Mouse (Mus musculus) splenic B cell, adult 2 months (primary cell): ENCODE data around the gene Heatr4.
"Not testable (repeated sequence)": the region's sequence is repeated elsewhere in the genome, so short reads cannot be mapped to it uniquely, and the experiment has no call there.

ENCODE experiments used
- DNase-seq: peaks from one replicate; pipeline ENCODE4 v3.0.0-alpha.2; 2011; ENCODE audit warnings: low read depth, low spot score
- H3K27me3 ChIP-seq: 2 replicates; pipeline ENCODE4 v1.6.1; 2012; ENCODE audit warnings: mild to moderate bottlenecking, low read length, moderate library complexity, mixed read lengths; ENCODE audit not compliant: control insufficient read depth, poor library complexity, insufficient read depth, severe bottlenecking
- H3K36me3 ChIP-seq: 2 replicates; pipeline ENCODE4 v1.6.1; 2012; ENCODE audit warnings: mild to moderate bottlenecking, low read length, moderate library complexity, mixed read lengths; ENCODE audit not compliant: control insufficient read depth, poor library complexity, insufficient read depth, severe bottlenecking

The Heatr4 gene

GRCm38 (mm10) chr12:83972117-83972516 lies 12.5 kb downstream of the Heatr4 start:
- Histone ChIP-seq H3K36me3 (no peaks in the 10 kb centered on the region), H3K27me3 (no peaks in the 10 kb centered on the region)
- peak; percentile 79 for DNase-seq

GRCm38 (mm10) chr12:83965235-83965634 lies 19.4 kb downstream of the Heatr4 start:
- no peak for DNase-seq
- H3K36me3 ChIP-seq, result no peaks in the 10 kb centered on the region
- no peaks in the 10 kb centered on the region for H3K27me3 ChIP-seq

- H3K36me3 ChIP-seq, result no peaks in the 10 kb centered on the region
- no peak for DNase-seq
- H3K27me3 ChIP-seq, result no peaks in the 10 kb centered on the region
Measured at GRCm38 (mm10) chr12:83958278-83958677, 26.4 kb downstream of the Heatr4 start.

GRCm38 (mm10) chr12:83951711-83952575 lies 32.7 kb downstream of the Heatr4 start:
- H3K27me3 ChIP-seq, result no peaks in the 10 kb centered on the region
- no peaks in the 10 kb centered on the region for H3K36me3 ChIP-seq
- no peak for DNase-seq

GRCm38 (mm10) chr12:83950840-83951701 lies 33.6 kb downstream of the Heatr4 start:
- Histone ChIP-seq H3K27me3 (no peaks in the 10 kb centered on the region), H3K36me3 (no peaks in the 10 kb centered on the region)
- DNase-seq, result peak; percentile 36

GRCm38 (mm10) chr12:83950493-83950839 lies 34.2 kb downstream of the Heatr4 start, which contains the start of gene Riox1:
Riox1 (plus strand) TSS chr12:83950608.
- peak; percentile 76 for DNase-seq
- Histone ChIP-seq H3K36me3 (no peaks in the 10 kb centered on the region), H3K27me3 (no peaks in the 10 kb centered on the region)

- Histone ChIP-seq H3K36me3 (no peaks in the 10 kb centered on the region), H3K27me3 (no peaks in the 10 kb centered on the region)
- DNase-seq, result no peak
Measured at GRCm38 (mm10) chr12:83949776-83950492, 34.7 kb downstream of the Heatr4 start.

- no peaks in the 10 kb centered on the region for H3K27me3 ChIP-seq
- no peaks in the 10 kb centered on the region for H3K36me3 ChIP-seq
- no peak for DNase-seq
Measured at GRCm38 (mm10) chr12:83949043-83949442, 35.6 kb downstream of the Heatr4 start.

- DNase-seq, result no peak
- Histone ChIP-seq H3K27me3 (no peaks in the 10 kb centered on the region), H3K36me3 (no peaks in the 10 kb centered on the region)
Measured at GRCm38 (mm10) chr12:83947260-83947811, 37.3 kb downstream of the Heatr4 start.

GRCm38 (mm10) chr12:83941938-83942337 lies 42.7 kb downstream of the Heatr4 start:
- no peak for DNase-seq
- no peaks in the 10 kb centered on the region for H3K27me3 ChIP-seq
- H3K36me3 ChIP-seq, result no peaks in the 10 kb centered on the region

- H3K36me3 ChIP-seq, result no peaks in the 10 kb centered on the region
- H3K27me3 ChIP-seq, result no peaks in the 10 kb centered on the region
- DNase-seq, result no peak
Measured at GRCm38 (mm10) chr12:83940031-83940430, 44.6 kb downstream of the Heatr4 start.

GRCm38 (mm10) chr12:83939332-83939731 lies 45.3 kb downstream of the Heatr4 start:
- no peak for DNase-seq
- no peaks in the 10 kb centered on the region for H3K27me3 ChIP-seq

GRCm38 (mm10) chr12:83938592-83938991 lies 46.1 kb downstream of the Heatr4 start:
- not testable (repeated sequence) for H3K36me3 ChIP-seq, H3K27me3 ChIP-seq, DNase-seq

More at GRCm38 (mm10) chr12:83939332-83939731, 45.3 kb downstream of the Heatr4 start:
- no peaks in the 10 kb centered on the region for H3K36me3 ChIP-seq

- H3K36me3 ChIP-seq, result no peaks in the 10 kb centered on the region
- DNase-seq, result no peak
- no peaks in the 10 kb centered on the region for H3K27me3 ChIP-seq
Measured at GRCm38 (mm10) chr12:83937600-83937999, 47.1 kb downstream of the Heatr4 start.
